Comparison of ENCODE assay signal across 9 mouse cellular contexts in the genomic region with DNA sequence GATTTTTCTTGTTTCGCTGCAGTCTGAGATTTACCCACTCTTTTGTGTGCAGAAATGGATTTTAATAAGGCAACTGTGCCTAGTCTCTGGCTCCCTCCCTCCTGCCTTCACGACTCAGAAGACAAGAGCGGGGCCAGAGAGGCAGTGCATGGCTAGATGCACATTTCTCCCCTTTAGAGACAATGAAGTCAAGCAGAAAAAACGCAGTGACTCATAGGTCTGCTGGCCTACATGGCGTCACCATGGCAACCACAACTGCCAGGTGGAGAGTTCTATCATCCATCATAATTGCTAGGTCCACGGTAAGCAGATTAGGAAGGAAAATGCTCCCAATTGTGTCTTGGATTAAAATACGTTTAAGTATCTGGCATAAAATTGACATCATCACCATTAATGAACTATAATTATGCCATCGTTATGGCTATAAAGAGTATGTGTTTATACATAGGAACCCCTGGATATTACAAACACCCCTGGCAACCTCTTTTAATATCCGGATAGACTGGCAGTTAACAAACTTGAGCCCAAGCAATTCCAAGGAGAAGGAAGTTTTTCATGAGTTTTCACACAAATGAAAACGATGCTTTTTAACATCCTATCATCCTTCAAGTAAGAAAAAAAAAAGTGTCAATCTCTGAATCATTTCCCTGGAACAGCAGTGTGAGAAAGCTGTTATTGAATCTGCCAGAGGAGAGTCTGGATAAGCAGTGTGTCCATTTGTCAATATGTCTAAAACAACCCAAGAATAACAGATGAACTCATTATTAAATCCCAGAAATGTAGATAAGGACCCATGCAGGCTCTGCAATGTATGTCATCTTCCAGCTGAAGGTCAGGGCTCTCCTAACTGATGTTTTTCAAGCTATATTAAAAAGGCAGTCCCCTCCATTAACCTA.
DNase-seq lines count a peak whose midpoint lies in the region; ATAC-seq lines count a peak whose summit lies in the region.
"Had no signal": no experiment of that assay in that cellular context is flagged by ENCODE, and none has a peak within 500 bp of the region (broad histone marks: within the 10 kb centered on the region; RNA-seq: fewer than 3 reads in every experiment).

No protein-coding gene starts in this region.

- no peak overlapping the region for H3K4me2 ChIP-seq in heart, embryonic 13.5 days
- H3K4me2 ChIP-seq in heart, embryonic 12.5 days, result no peak overlapping the region
- peak overlapping the region; percentile 17; the same call in 1 of the 2 replicates for H3K4me2 ChIP-seq in hindbrain, embryonic 13.5 days
- H3K4me2 ChIP-seq in neural tube, embryonic 13.5 days, result no peak overlapping the region
- H3K4me2 ChIP-seq: liver, embryonic 13.5 days had no signal

- WGBS in heart, embryonic 13.5 days, result 49% methylated on average over 10 of the region's 10 CpGs
- 49% methylated on average over 10 of the region's 10 CpGs for WGBS in heart, embryonic 12.5 days
- WGBS in hindbrain, embryonic 13.5 days, result 23% methylated on average over 10 of the region's 10 CpGs
- WGBS in neural tube, embryonic 13.5 days, result 34% methylated on average over 10 of the region's 10 CpGs

- peaks cover 10% of the 10 kb centered on the region for H3K4me1 ChIP-seq in heart, embryonic 13.5 days
- H3K4me1 ChIP-seq in heart, embryonic 12.5 days (replicated peaks), result 0 out of 2 replicates have a peak, but pooled peaks cover 3% of the 10 kb centered on the region
- peaks cover 23% of the 10 kb centered on the region for H3K4me1 ChIP-seq in hindbrain, embryonic 13.5 days (replicated peaks)
- H3K4me1 ChIP-seq in neural tube, embryonic 13.5 days (replicated peaks), result peaks cover 17% of the 10 kb centered on the region
- H3K4me1 ChIP-seq: liver, embryonic 13.5 days had no signal

- no peak for ATAC-seq in heart, embryonic 13.5 days (ENCODE audit: extremely low read depth, insufficient number of reproducible peaks, low FRiP score, low TSS enrichment)
- no peak; the same call in 1 of the 2 replicates for ATAC-seq in heart, embryonic 12.5 days (ENCODE audit: insufficient number of reproducible peaks, low FRiP score)
- ATAC-seq in hindbrain, embryonic 13.5 days (ENCODE audit: low FRiP score), result peak; percentile 84
- peak; percentile 84 for ATAC-seq in neural tube, embryonic 13.5 days (ENCODE audit: low read depth)
- no peak for ATAC-seq in megakaryocyte, adult 5-6 weeks (ENCODE audit: poor library complexity, severe bottlenecking)

- DNase-seq in Muller cell, postnatal 12 days (ENCODE audit: inconsistent ontology term), result peak; percentile 91
- DNase-seq in embryo, embryonic 10 days (ENCODE audit: low spot score), result peak; percentile 86
- DNase-seq in spleen, adult 18-20 months, result no peak
- DNase-seq: liver, embryonic 13.5 days had no signal

- H3K36me3 ChIP-seq in heart, embryonic 13.5 days, result no peaks in the 10 kb centered on the region
- no peaks in the 10 kb centered on the region for H3K36me3 ChIP-seq in heart, embryonic 12.5 days
- no peaks in the 10 kb centered on the region for H3K36me3 ChIP-seq in hindbrain, embryonic 13.5 days
- no peaks in the 10 kb centered on the region for H3K36me3 ChIP-seq in neural tube, embryonic 13.5 days
- H3K36me3 ChIP-seq: liver, embryonic 13.5 days had no signal

- no peaks in the 10 kb centered on the region for H3K27me3 ChIP-seq in heart, embryonic 13.5 days (replicated peaks)
- no peaks in the 10 kb centered on the region for H3K27me3 ChIP-seq in heart, embryonic 12.5 days (replicated peaks)
- H3K27me3 ChIP-seq in hindbrain, embryonic 13.5 days, result no peaks in the 10 kb centered on the region
- no peaks in the 10 kb centered on the region for H3K27me3 ChIP-seq in neural tube, embryonic 13.5 days
- H3K27me3 ChIP-seq: liver, embryonic 13.5 days had no signal

- H3K4me3 ChIP-seq in heart, embryonic 13.5 days, result no peak overlapping the region
- no peak overlapping the region for H3K4me3 ChIP-seq in heart, embryonic 12.5 days
- no peak overlapping the region for H3K4me3 ChIP-seq in hindbrain, embryonic 13.5 days
- H3K4me3 ChIP-seq in neural tube, embryonic 13.5 days, result no peak overlapping the region
- H3K4me3 ChIP-seq: liver, embryonic 13.5 days had no signal

- H3K27ac ChIP-seq in heart, embryonic 13.5 days (replicated peaks), result peak overlapping the region; percentile 39; the same call in 1 of the 2 replicates
- no peak overlapping the region for H3K27ac ChIP-seq in heart, embryonic 12.5 days (ENCODE audit: poor library complexity, severe bottlenecking)
- peak overlapping the region; percentile 89 for H3K27ac ChIP-seq in hindbrain, embryonic 13.5 days
- peak overlapping the region; percentile 83 for H3K27ac ChIP-seq in neural tube, embryonic 13.5 days (replicated peaks)
- H3K27ac ChIP-seq: liver, embryonic 13.5 days had no signal

- no peak overlapping the region for H3K9ac ChIP-seq in heart, embryonic 13.5 days
- no peak overlapping the region for H3K9ac ChIP-seq in heart, embryonic 12.5 days
- peak overlapping the region; percentile 44; the same call in 1 of the 2 replicates for H3K9ac ChIP-seq in hindbrain, embryonic 13.5 days
- H3K9ac ChIP-seq in neural tube, embryonic 13.5 days, result 0 out of 2 replicates have a peak overlapping the region, but pooled peaks have one; percentile 12
- H3K9ac ChIP-seq: liver, embryonic 13.5 days had no signal

- no peaks in the 10 kb centered on the region for H3K9me3 ChIP-seq in heart, embryonic 13.5 days
- no peaks in the 10 kb centered on the region for H3K9me3 ChIP-seq in heart, embryonic 12.5 days (replicated peaks)
- H3K9me3 ChIP-seq in hindbrain, embryonic 13.5 days, result no peaks in the 10 kb centered on the region
- H3K9me3 ChIP-seq in neural tube, embryonic 13.5 days, result no peaks in the 10 kb centered on the region
- H3K9me3 ChIP-seq: liver, embryonic 13.5 days had no signal

Comparison
In these comparisons a context has a peak if more than half of its experiments do, and no peak if none do; other contexts are left out.
1. ATAC-seq: peak in hindbrain, embryonic 13.5 days (single experiment) and neural tube, embryonic 13.5 days (single experiment); none in heart, embryonic 13.5 days (single experiment), heart, embryonic 12.5 days (single experiment) and megakaryocyte, adult 5-6 weeks (single experiment).
2. H3K9ac ChIP-seq: peak in hindbrain, embryonic 13.5 days (single experiment) and neural tube, embryonic 13.5 days (single experiment); none in heart, embryonic 13.5 days (single experiment) and heart, embryonic 12.5 days (single experiment).
3. DNase-seq: peak in Muller cell, postnatal 12 days (single experiment) and embryo, embryonic 10 days (single experiment); none in spleen, adult 18-20 months (0 of 2).